Mouse (Mus musculus) gastrocnemius, adult 18-20 months (tissue): Measurements from ENCODE around the gene Pdk3. TPM values are rescaled to one million over a fixed set of nuclear protein-coding genes. Genes with fewer than 3 reads are reported as not detected.

Experiments used
- total RNA-seq, 2 experiments: library from RNA; stranded (reverse); gene quantifications; 2 replicates each; pipeline ENCODE4 v1.2.3; 2021

Gene Pdk3
- total RNA-seq, 2 experiments from 2014 or later: 0.75 to 1.4 TPM

Other genes starting within 250 kb of the Pdk3 start
- gene Pola1, start 200.0 kb downstream of the Pdk3 start, total RNA-seq: 1 to 10 TPM; 1.3 to 2.3 TPM
- gene Pcyt1b, start 177.3 kb downstream of the Pdk3 start, total RNA-seq: under 1 TPM in 1 of 2 experiments, not detected in 1; 0.27 TPM
- not detected for gene AU015836, start 136.5 kb upstream of the Pdk3 start, total RNA-seq